Mouse (Mus musculus) liver, embryonic 16.5 days (tissue): Measurements from ENCODE around the gene Atp11b. TPM values are rescaled to one million over a fixed set of nuclear protein-coding genes. Genes with fewer than 3 reads are reported as not detected.

Experiments
- ATAC-seq: fragments of 200-750 bp; cut with Nextera tagmentation; 2 replicates; pipeline ENCODE4 v1.8.0; 2017; ENCODE audit warnings: low read depth, mild to moderate bottlenecking, moderate number of reproducible peaks, moderate library complexity
- H3K27ac ChIP-seq: fragments of 300-500 bp; sonication (generic); 2 replicates; pipeline ENCODE4 v1.5.1; 2014; ENCODE audit warnings: mild to moderate bottlenecking, low read length
- H3K27me3 ChIP-seq: fragments of 300-500 bp; sonication (generic); 2 replicates; pipeline ENCODE4 v1.6.1; 2014; ENCODE audit warnings: low read depth, low read length, mixed read lengths; ENCODE audit not compliant: control insufficient read depth, insufficient read depth
- H3K36me3 ChIP-seq: fragments of 300-500 bp; sonication (generic); 2 replicates; pipeline ENCODE4 v1.6.1; 2014; ENCODE audit warnings: mild to moderate bottlenecking; ENCODE audit not compliant: control insufficient read depth, insufficient read depth
- H3K4me1 ChIP-seq: fragments of 300-500 bp; sonication (generic); 2 replicates; pipeline ENCODE4 v1.6.1; 2014; ENCODE audit warnings: low read depth, low read length, mixed read lengths; ENCODE audit not compliant: control insufficient read depth
- H3K4me2 ChIP-seq: fragments of 300-500 bp; sonication (generic); 2 replicates; pipeline ENCODE4 v1.6.1; 2014; ENCODE audit warnings: low read depth, low read length, mixed read lengths
- H3K4me3 ChIP-seq: fragments of 300-500 bp; sonication (generic); 2 replicates; pipeline ENCODE4 v1.5.1; 2014; ENCODE audit warnings: low read depth, mild to moderate bottlenecking, low read length
- H3K9ac ChIP-seq: fragments of 300-500 bp; sonication (generic); 2 replicates; pipeline ENCODE4 v1.6.1; 2014; ENCODE audit warnings: low read depth, low read length
- H3K9me3 ChIP-seq: fragments of 300-500 bp; sonication (generic); replicated peaks from 2 replicates; pipeline ENCODE4 v1.6.1; 2016; ENCODE audit warnings: low read length; ENCODE audit not compliant: control insufficient read depth
- WGBS: fragments of 180-500 bp; shearing (Covaris S2); extraction: QIAGEN DNeasy Blood & Tissue Kit; methylation state at CpG from one replicate; pipeline ENCODE4 v1.1.7; 2014; ENCODE audit not compliant: insufficient replicate concordance; 5-methylcytosine and 5-hydroxymethylcytosine counted together
- polyA plus RNA-seq: library from polyadenylated mRNA; unstranded; fragments of >200 nt; fragmentation: Nextera tagmentation; extraction: Ambion mirVana; gene quantifications from 2 replicates; pipeline ENCODE4 v1.2.1, GENCODE M21; 2015

Gene Atp11b
- polyA plus RNA-seq, 1 experiment from 2014 or later, result 13.4 TPM

- Histone ChIP-seq H3K4me2 (no peak overlapping the region), H3K9ac (no peak overlapping the region), H3K27me3 (no peaks in the 10 kb centered on the region), H3K36me3 (peaks cover 4% of the 10 kb centered on the region; the same call in 1 of the 2 replicates), H3K4me1 (no peaks in the 10 kb centered on the region; the same call in none of the 2 replicates), H3K4me3 (no peak overlapping the region), H3K27ac (no peak overlapping the region), H3K9me3 (no peaks in the 10 kb centered on the region)
- WGBS, result 73% methylated on average over 2 of the region's 2 CpGs
- ATAC-seq, result peak; percentile 52
These were observed 135.6 kb downstream of the Atp11b start for GRCm38 (mm10) chr3:35889531-35889930.

- Histone ChIP-seq H3K4me3 (no peak overlapping the region), H3K4me2 (no peak overlapping the region), H3K27me3 (no peaks in the 10 kb centered on the region), H3K9ac (no peak overlapping the region), H3K4me1 (no peaks in the 10 kb centered on the region; the same call in none of the 2 replicates), H3K36me3 (peaks cover 4% of the 10 kb centered on the region; the same call in 1 of the 2 replicates), H3K27ac (peak overlapping the region; percentile 62; the same call in 1 of the 2 replicates), H3K9me3 (no peaks in the 10 kb centered on the region)
- 84% methylated on average over 4 of the region's 4 CpGs for WGBS
- peak; percentile 76 for ATAC-seq
These were observed 137.2 kb downstream of the Atp11b start for GRCm38 (mm10) chr3:35891123-35891522.

- Histone ChIP-seq H3K27ac (no peak overlapping the region; the same call in 1 of the 2 replicates), H3K9me3 (no peaks in the 10 kb centered on the region), H3K4me1 (no peaks in the 10 kb centered on the region; the same call in none of the 2 replicates), H3K4me3 (no peak overlapping the region), H3K9ac (no peak overlapping the region), H3K36me3 (peaks cover 7% of the 10 kb centered on the region), H3K27me3 (no peaks in the 10 kb centered on the region), H3K4me2 (no peak overlapping the region)
- WGBS, result 75% methylated on average over 5 of the region's 5 CpGs
- ATAC-seq, result no peak
These were observed 139.2 kb downstream of the Atp11b start for GRCm38 (mm10) chr3:35893156-35893555.

- no peak overlapping the region for H3K27ac ChIP-seq
- H3K9ac ChIP-seq, result no peak overlapping the region
- no peaks in the 10 kb centered on the region for H3K27me3 ChIP-seq
- peaks cover 15% of the 10 kb centered on the region for H3K36me3 ChIP-seq
- H3K4me2 ChIP-seq, result no peak overlapping the region
- H3K4me1 ChIP-seq, result no peaks in the 10 kb centered on the region
- ATAC-seq, result no peak
- no peak overlapping the region for H3K4me3 ChIP-seq
- WGBS, result 97% methylated on average over 2 of the region's 2 CpGs
- H3K9me3 ChIP-seq, result no peaks in the 10 kb centered on the region
These were observed 144.0 kb downstream of the Atp11b start for GRCm38 (mm10) chr3:35897900-35898299.

GRCm38 (mm10) chr3:35899109-35899508, 145.2 kb downstream of the Atp11b start:
- Histone ChIP-seq H3K27ac (no peak overlapping the region), H3K4me1 (no peaks in the 10 kb centered on the region; the same call in 1 of the 2 replicates), H3K36me3 (peaks cover 15% of the 10 kb centered on the region), H3K4me2 (no peak overlapping the region), H3K9me3 (no peaks in the 10 kb centered on the region), H3K4me3 (no peak overlapping the region), H3K9ac (no peak overlapping the region), H3K27me3 (no peaks in the 10 kb centered on the region)
- no peak for ATAC-seq
- 79% methylated on average over 3 of the region's 3 CpGs for WGBS

- no peak overlapping the region; the same call in 1 of the 2 replicates for H3K27ac ChIP-seq
- no peak for ATAC-seq
These were observed 146.8 kb downstream of the Atp11b start for GRCm38 (mm10) chr3:35900555-35901204.

More at GRCm38 (mm10) chr3:35900555-35901204, 146.8 kb downstream of the Atp11b start:
- Histone ChIP-seq H3K27me3 (no peaks in the 10 kb centered on the region), H3K4me1 (no peaks in the 10 kb centered on the region; the same call in 1 of the 2 replicates), H3K4me3 (no peak overlapping the region), H3K36me3 (peaks cover 15% of the 10 kb centered on the region), H3K4me2 (no peak overlapping the region), H3K9ac (no peak overlapping the region), H3K9me3 (no peaks in the 10 kb centered on the region)
- whole genome bisulfite sequencing, result 85% methylated on average over 5 of the region's 5 CpGs

Other genes starting within 250 kb of the Atp11b start
- 82.0 and 86.8 TPM in 2 replicates for gene Dcun1d1, start 183.3 kb downstream of the Atp11b start, polyA plus RNA-seq
- 15.3 and 16.0 TPM in 2 replicates for gene Mccc1, start 246.6 kb downstream of the Atp11b start, polyA plus RNA-seq